Mouse (Mus musculus) cerebellum, adult 2 months (tissue): Measurements from ENCODE around the gene Pla2g2d.

Experiments used
- CTCF ChIP-seq: fragments of 200-500 bp; IDR thresholded peaks from 2 replicates; pipeline ENCODE4 v1.5.1; 2011; ENCODE audit warnings: low read depth, mild to moderate bottlenecking, control low read depth, low read length, moderate library complexity, borderline replicate concordance; ENCODE audit not compliant: insufficient read depth
- POLR2A ChIP-seq: fragments of 200-500 bp; IDR thresholded peaks from 2 replicates; pipeline ENCODE4 v1.6.1; 2011; ENCODE audit warnings: low read length, control low read depth, borderline replicate concordance; ENCODE audit not compliant: insufficient read depth

GRCm38 (mm10) chr4:138797217-138797570 is 21.7 kb downstream of the Pla2g2d start:
- TF ChIP-seq CTCF (no peak), POLR2A (no peak)
